Mouse (Mus musculus): ENCODE measurements around the gene Pla2g12b. TPM values are rescaled to one million over a fixed set of nuclear protein-coding genes. Genes with fewer than 3 reads are reported as not detected.

Gene Pla2g12b
- polyA plus RNA-seq, 1 experiment from 2014 or later = not detected

DNA sequence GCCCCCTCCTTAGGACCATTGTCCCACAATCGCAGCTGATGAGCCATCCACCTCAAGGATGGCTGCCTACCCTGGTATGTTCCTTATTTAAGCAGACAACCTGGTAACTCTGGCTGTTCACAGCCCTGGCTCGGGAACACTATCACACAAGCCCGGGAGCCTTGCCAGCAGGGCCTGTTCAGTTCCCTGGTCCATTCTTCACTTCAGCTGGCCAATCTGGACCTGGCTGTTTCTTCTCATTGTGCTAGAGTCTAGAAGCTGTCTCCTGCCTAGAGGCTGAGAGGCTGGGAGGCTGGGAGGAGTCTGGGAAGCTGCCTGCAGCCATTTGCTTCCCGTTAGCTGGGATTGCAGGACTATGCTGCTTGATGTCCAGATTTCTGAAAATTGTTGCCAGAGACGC is 67.0 kb downstream of the Pla2g12b start:
- peaks cover 8% of the 10 kb centered on the region; the same call in 1 of the 2 replicates for H3K4me1 ChIP-seq
- no peak for ATAC-seq (ENCODE audit: low FRiP score)
- 74% methylated on average over 5 of the region's 5 CpGs for WGBS

More for the DNA sequence above, 67.0 kb downstream of the Pla2g12b start:
- Histone ChIP-seq H3K27me3 (replicated peaks) (no peaks in the 10 kb centered on the region), H3K27ac (replicated peaks) (0 out of 2 replicates have a peak overlapping the region, but pooled peaks have one; percentile 20), H3K36me3 (no peaks in the 10 kb centered on the region), H3K9ac (replicated peaks) (no peak overlapping the region), H3K4me2 (no peak overlapping the region), H3K4me3 (replicated peaks) (no peak overlapping the region), H3K9me3 (replicated peaks) (no peaks in the 10 kb centered on the region)

Other genes starting within 250 kb of the Pla2g12b start
- 13.0 and 17.8 TPM in 2 replicates for gene Sept10, start 181.8 kb upstream of the Pla2g12b start, polyA plus RNA-seq (2015; fragmentation: Nextera tagmentation; extraction: Ambion mirVana)
- gene Sowahc, start 181.7 kb upstream of the Pla2g12b start, polyA plus RNA-seq (2015; fragmentation: Nextera tagmentation; extraction: Ambion mirVana) = 16.9 and 18.1 TPM in 2 replicates
- 31.1 and 36.4 TPM in 2 replicates for gene P4ha1, start 80.4 kb upstream of the Pla2g12b start, polyA plus RNA-seq (2015; fragmentation: Nextera tagmentation; extraction: Ambion mirVana)
- 7.3 and 7.7 TPM in 2 replicates for gene Gm10273, start 8.0 kb upstream of the Pla2g12b start, polyA plus RNA-seq (2015; fragmentation: Nextera tagmentation; extraction: Ambion mirVana)
- 0.09 and 0.47 TPM in 2 replicates for gene Oit3, start 38.1 kb downstream of the Pla2g12b start, polyA plus RNA-seq (2015; fragmentation: Nextera tagmentation; extraction: Ambion mirVana)
- not detected in 2 replicates for gene Gm10322, start 212.4 kb downstream of the Pla2g12b start, polyA plus RNA-seq (2015; fragmentation: Nextera tagmentation; extraction: Ambion mirVana)
- 49.2 and 51.7 TPM in 2 replicates for gene Mcu, start 213.0 kb downstream of the Pla2g12b start, polyA plus RNA-seq (2015; fragmentation: Nextera tagmentation; extraction: Ambion mirVana)